Mouse (Mus musculus): Measurements from ENCODE around the gene Egfl7. TPM values are rescaled to one million over a fixed set of nuclear protein-coding genes. Genes with fewer than 3 reads are reported as not detected.
A peak's percentile ranks its signal among the peaks of the same experiment; 100 is the strongest.

Gene Egfl7
- polyA plus RNA-seq, 1 experiment from 2014 or later: 52.8 TPM

- no peaks in the 10 kb centered on the region for H3K9me3 ChIP-seq (replicated peaks; ENCODE audit: control insufficient read depth, low read length)
- WGBS: 5% methylated on average over 49 of the region's 49 CpGs
- ATAC-seq (peak; percentile 92), DNase-seq (ENCODE audit: low spot score) (peak; percentile 98)
- peak overlapping the region; percentile 94 for H3K4me3 ChIP-seq (ENCODE audit: low read depth, low read length)
- H3K4me1 ChIP-seq (ENCODE audit: control insufficient read depth, insufficient read depth, low read length): peaks cover 13% of the 10 kb centered on the region
- H3K36me3 ChIP-seq (ENCODE audit: control insufficient read depth, insufficient read depth, low read length): peaks cover 35% of the 10 kb centered on the region
- H3K27me3 ChIP-seq (replicated peaks; ENCODE audit: control insufficient read depth, insufficient read depth, low read length): no peaks in the 10 kb centered on the region
- peak overlapping the region; percentile 60 for H3K27ac ChIP-seq (ENCODE audit: low read depth, low read length)
- H3K9ac ChIP-seq (ENCODE audit: low read length): peak overlapping the region; percentile 99
- peak overlapping the region; percentile 68 for H3K4me2 ChIP-seq (ENCODE audit: low read length)
Measured at GRCm38 (mm10) chr2:26639838-26640830, 60.3 kb downstream of the Egfl7 start.

GRCm38 (mm10) chr2:26641006-26641647, 61.3 kb downstream of the Egfl7 start:
- no peak overlapping the region for H3K4me2 ChIP-seq (ENCODE audit: low read length)
- H3K4me3 ChIP-seq (ENCODE audit: low read depth, low read length): no peak overlapping the region
- no peaks in the 10 kb centered on the region for H3K9me3 ChIP-seq (replicated peaks; ENCODE audit: control insufficient read depth, low read length)
- DNase-seq (ENCODE audit: low spot score) (no peak), ATAC-seq (no peak)
- H3K36me3 ChIP-seq (ENCODE audit: control insufficient read depth, insufficient read depth, low read length): peaks cover 25% of the 10 kb centered on the region
- peaks cover 13% of the 10 kb centered on the region for H3K4me1 ChIP-seq (ENCODE audit: control insufficient read depth, insufficient read depth, low read length)
- no peak overlapping the region for H3K9ac ChIP-seq (ENCODE audit: low read length)
- no peaks in the 10 kb centered on the region for H3K27me3 ChIP-seq (replicated peaks; ENCODE audit: control insufficient read depth, insufficient read depth, low read length)
- H3K27ac ChIP-seq (ENCODE audit: low read depth, low read length): no peak overlapping the region
- WGBS: 80% methylated on average over 7 of the region's 7 CpGs

MicroRNAs within 50 kb of the gene (microRNA counts, 519-probe panel; counts per million panel counts)
- microRNA mmu-miR-126-3p (6,165 counts per million, percentile 90 among the panel's probes with 10 or more counts), microRNA mmu-miR-126-5p (4,312 counts per million, percentile 52 among the panel's probes with 10 or more counts)

Small RNA genes within 50 kb of the gene (microRNA-seq; reads per million reads assigned to microRNA genes)
- gene Mir126a (not detected), gene Mir126b (not detected)

Other genes with a start within 250 kb of the Egfl7 start
- gene Dnlz, start 227.9 kb upstream of the Egfl7 start, polyA plus RNA-seq (2014; fragmentation: Nextera tagmentation; extraction: Ambion mirVana): 28.8 and 33.1 TPM in 2 replicates
- 0.22 and 1.1 TPM in 2 replicates for gene Card9, start 219.1 kb upstream of the Egfl7 start, polyA plus RNA-seq (2014; fragmentation: Nextera tagmentation; extraction: Ambion mirVana)
- gene Snapc4, start 199.4 kb upstream of the Egfl7 start, polyA plus RNA-seq (2014; fragmentation: Nextera tagmentation; extraction: Ambion mirVana): 15.7 and 27.1 TPM in 2 replicates
- gene Entr1, start 190.7 kb upstream of the Egfl7 start, polyA plus RNA-seq (2014; fragmentation: Nextera tagmentation; extraction: Ambion mirVana): 149 and 152 TPM in 2 replicates
- gene Pmpca, start 190.7 kb upstream of the Egfl7 start, polyA plus RNA-seq (2014; fragmentation: Nextera tagmentation; extraction: Ambion mirVana): 70.1 and 72.6 TPM in 2 replicates
- gene Inpp5e, start 170.8 kb upstream of the Egfl7 start, polyA plus RNA-seq (2014; fragmentation: Nextera tagmentation; extraction: Ambion mirVana): 13.9 and 16.2 TPM in 2 replicates
- gene Sec16a, start 134.8 kb upstream of the Egfl7 start, polyA plus RNA-seq (2014; fragmentation: Nextera tagmentation; extraction: Ambion mirVana): 23.4 and 24.6 TPM in 2 replicates
- gene Notch1, start 63.4 kb upstream of the Egfl7 start, polyA plus RNA-seq (2014; fragmentation: Nextera tagmentation; extraction: Ambion mirVana): 30.3 and 32.3 TPM in 2 replicates
- not detected in 2 replicates for gene Gm20532, start 6.6 kb downstream of the Egfl7 start, polyA plus RNA-seq (2014; fragmentation: Nextera tagmentation; extraction: Ambion mirVana)
- 4.0 TPM in 2 replicates for gene Agpat2, start 24.4 kb downstream of the Egfl7 start, polyA plus RNA-seq (2014; fragmentation: Nextera tagmentation; extraction: Ambion mirVana)
- gene Fam69b, start 48.4 kb downstream of the Egfl7 start, polyA plus RNA-seq (2014; fragmentation: Nextera tagmentation; extraction: Ambion mirVana): 97.4 and 101 TPM in 2 replicates
- not detected in 2 replicates for gene Lcn4, start 91.3 kb downstream of the Egfl7 start, polyA plus RNA-seq (2014; fragmentation: Nextera tagmentation; extraction: Ambion mirVana)

Data from forebrain, embryonic 14.5 days (tissue).